19 mouse cellular contexts compared by ENCODE assay signal in genomic region chr3:123810018-123810942, GRCm38 (mm10).
DNase-seq lines count a peak whose midpoint lies in the region; ATAC-seq and TF ChIP-seq lines count a peak whose summit lies in the region.
"Had no signal": no experiment of that assay in that cellular context is flagged by ENCODE, and none has a peak within 500 bp of the region (broad histone marks: within the 10 kb centered on the region; RNA-seq: fewer than 3 reads in every experiment).

No protein-coding gene starts in this region.

- no peaks in the 10 kb centered on the region for H3K27me3 ChIP-seq in forebrain, embryonic 10.5 days (ENCODE audit: poor library complexity, severe bottlenecking)
- no peaks in the 10 kb centered on the region for H3K27me3 ChIP-seq in forebrain, embryonic 13.5 days
- H3K27me3 ChIP-seq in hindbrain, embryonic 14.5 days (ENCODE audit: control insufficient read depth, insufficient read depth, low read length) = no peaks in the 10 kb centered on the region
- no peaks in the 10 kb centered on the region for H3K27me3 ChIP-seq in midbrain, embryonic 14.5 days (ENCODE audit: control insufficient read depth, insufficient read depth, low read length)
- H3K27me3 ChIP-seq: heart, embryonic 15.5 days; limb, embryonic 15.5 days; neural tube, embryonic 13.5 days had no signal

- H3K9ac ChIP-seq in forebrain, embryonic 13.5 days = no peak overlapping the region
- no peak overlapping the region for H3K9ac ChIP-seq in hindbrain, embryonic 14.5 days
- no peak overlapping the region for H3K9ac ChIP-seq in midbrain, embryonic 14.5 days (replicated peaks; ENCODE audit: low read length)
- H3K9ac ChIP-seq: heart, embryonic 15.5 days; limb, embryonic 15.5 days; neural tube, embryonic 13.5 days had no signal

- DNase-seq in forebrain, embryonic 10.5 days (ENCODE audit: extremely low spot score, low spot score) = no peak
- peak; percentile 7 for DNase-seq in adipocyte (ENCODE audit: low spot score)
- DNase-seq in hindbrain, embryonic 14.5 days (ENCODE audit: low spot score) = no peak
- DNase-seq in midbrain, embryonic 14.5 days = peak; percentile 52
- no peak for DNase-seq in layer of hippocampus, adult 2 months (ENCODE audit: low spot score in 2 of 2)
- DNase-seq in kidney, postnatal 4 days = no peak
- DNase-seq in thymus, adult 18-20 months = no peak
- DNase-seq: adrenal gland, postnatal 10 days; cerebellum, adult 11-12 months; heart, adult 2 months; kidney, adult 2 months; kidney, postnatal 14 days; lung, adult 18-20 months; right cerebral cortex, postnatal 4 days; thymus, postnatal 4 days had no signal

- H3K9me3 ChIP-seq in forebrain, embryonic 10.5 days = no peaks in the 10 kb centered on the region
- H3K9me3 ChIP-seq in forebrain, embryonic 13.5 days (replicated peaks) = no peaks in the 10 kb centered on the region
- H3K9me3 ChIP-seq in hindbrain, embryonic 14.5 days (ENCODE audit: control insufficient read depth, low read length) = no peaks in the 10 kb centered on the region
- H3K9me3 ChIP-seq in midbrain, embryonic 14.5 days (ENCODE audit: control insufficient read depth, low read length) = no peaks in the 10 kb centered on the region
- H3K9me3 ChIP-seq: heart, embryonic 15.5 days; limb, embryonic 15.5 days; neural tube, embryonic 13.5 days had no signal

- peak overlapping the region; percentile 44; the same call in 1 of the 2 replicates for H3K27ac ChIP-seq in forebrain, embryonic 10.5 days
- H3K27ac ChIP-seq in forebrain, embryonic 13.5 days = no peak overlapping the region
- H3K27ac ChIP-seq in hindbrain, embryonic 14.5 days = peak overlapping the region; percentile 59
- peak overlapping the region; percentile 33; the same call in 1 of the 2 replicates for H3K27ac ChIP-seq in midbrain, embryonic 14.5 days (replicated peaks; ENCODE audit: low read depth, low read length)
- no peak overlapping the region for H3K27ac ChIP-seq in layer of hippocampus, adult 2 months
- H3K27ac ChIP-seq: heart, adult 2 months; heart, embryonic 15.5 days; limb, embryonic 15.5 days; neural tube, embryonic 13.5 days had no signal

- no peaks in the 10 kb centered on the region for H3K36me3 ChIP-seq in forebrain, embryonic 10.5 days (replicated peaks)
- H3K36me3 ChIP-seq in forebrain, embryonic 13.5 days (ENCODE audit: poor library complexity, severe bottlenecking) = no peaks in the 10 kb centered on the region
- no peaks in the 10 kb centered on the region for H3K36me3 ChIP-seq in hindbrain, embryonic 14.5 days (replicated peaks; ENCODE audit: control insufficient read depth, insufficient read depth)
- no peaks in the 10 kb centered on the region for H3K36me3 ChIP-seq in midbrain, embryonic 14.5 days (ENCODE audit: control insufficient read depth, insufficient read depth, low read length)
- H3K36me3 ChIP-seq: heart, embryonic 15.5 days; limb, embryonic 15.5 days; neural tube, embryonic 13.5 days had no signal

- TF ChIP-seq CTCF in layer of hippocampus, adult 2 months (conservative IDR thresholded peaks at IDR 0.05) = no peak

- H3K4me1 ChIP-seq in forebrain, embryonic 10.5 days = peaks cover 16% of the 10 kb centered on the region
- H3K4me1 ChIP-seq in forebrain, embryonic 13.5 days = peaks cover 13% of the 10 kb centered on the region
- H3K4me1 ChIP-seq in hindbrain, embryonic 14.5 days (replicated peaks; ENCODE audit: control insufficient read depth, insufficient read depth, low read length) = peaks cover 10% of the 10 kb centered on the region; the same call in 1 of the 2 replicates
- H3K4me1 ChIP-seq in midbrain, embryonic 14.5 days (ENCODE audit: control insufficient read depth, insufficient read depth, low read length) = peaks cover 10% of the 10 kb centered on the region
- H3K4me1 ChIP-seq: heart, embryonic 15.5 days; limb, embryonic 15.5 days had no signal

- no peak overlapping the region for H3K4me3 ChIP-seq in forebrain, embryonic 10.5 days
- no peak overlapping the region for H3K4me3 ChIP-seq in forebrain, embryonic 13.5 days
- H3K4me3 ChIP-seq in hindbrain, embryonic 14.5 days (replicated peaks; ENCODE audit: low read length) = no peak overlapping the region
- H3K4me3 ChIP-seq in midbrain, embryonic 14.5 days (replicated peaks; ENCODE audit: low read depth, low read length) = no peak overlapping the region
- H3K4me3 ChIP-seq in layer of hippocampus, adult 2 months = no peak overlapping the region
- H3K4me3 ChIP-seq: heart, adult 2 months; heart, embryonic 15.5 days; limb, embryonic 15.5 days; neural tube, embryonic 13.5 days had no signal

- no peak for ATAC-seq in forebrain, embryonic 13.5 days
- ATAC-seq in hindbrain, embryonic 14.5 days (ENCODE audit: low FRiP score) = peak; percentile 68
- peak; percentile 66; the same call in 1 of the 2 replicates for ATAC-seq in midbrain, embryonic 14.5 days (ENCODE audit: low FRiP score, low TSS enrichment)

- H3K4me2 ChIP-seq in forebrain, embryonic 13.5 days = no peak overlapping the region
- H3K4me2 ChIP-seq in hindbrain, embryonic 14.5 days (replicated peaks) = no peak overlapping the region
- no peak overlapping the region for H3K4me2 ChIP-seq in midbrain, embryonic 14.5 days (ENCODE audit: low read length)
- H3K4me2 ChIP-seq: heart, embryonic 15.5 days; limb, embryonic 15.5 days; neural tube, embryonic 13.5 days had no signal

- WGBS in forebrain, embryonic 10.5 days = 89% methylated on average over 10 of the region's 10 CpGs
- 54% methylated on average over 10 of the region's 10 CpGs for WGBS in forebrain, embryonic 13.5 days
- WGBS in hindbrain, embryonic 14.5 days = 44% methylated on average over 10 of the region's 10 CpGs
- WGBS in midbrain, embryonic 14.5 days = 18% methylated on average over 10 of the region's 10 CpGs

Comparison
In these comparisons a context has a peak if more than half of its experiments do, and no peak if none do; other contexts are left out.
1. H3K27ac ChIP-seq: peak in forebrain, embryonic 10.5 days (single experiment), hindbrain, embryonic 14.5 days (single experiment) and midbrain, embryonic 14.5 days (single experiment); none in forebrain, embryonic 13.5 days (single experiment) and layer of hippocampus, adult 2 months (single experiment).
2. DNase-seq: peak in adipocyte (single experiment) and midbrain, embryonic 14.5 days (single experiment); none in forebrain, embryonic 10.5 days (single experiment), hindbrain, embryonic 14.5 days (single experiment), layer of hippocampus, adult 2 months (0 of 2), kidney, postnatal 4 days (0 of 2) and thymus, adult 18-20 months (0 of 2).